Mouse (Mus musculus) forebrain, embryonic 11.5 days (tissue): ENCODE results near the gene Rab6b. TPM values are rescaled to one million over a fixed set of nuclear protein-coding genes. Genes with fewer than 3 reads are reported as not detected.

Source experiments
- ATAC-seq: fragments of 200-750 bp; cut with Nextera tagmentation; replicated peaks from 2 replicates; pipeline ENCODE4 v1.8.0; 2017; ENCODE audit warnings: moderate TSS enrichment; ENCODE audit not compliant: low FRiP score
- DNase-seq: peaks from one replicate; pipeline ENCODE4 v3.0.0-alpha.2; 2017; ENCODE audit warnings: low spot score
- H3K27ac ChIP-seq: fragments of 300-500 bp; sonication (generic); 2 replicates; pipeline ENCODE4 v1.5.1; 2014; ENCODE audit warnings: low read depth, low read length
- H3K27me3 ChIP-seq: fragments of 300-500 bp; sonication (generic); 2 replicates; pipeline ENCODE4 v1.6.1; 2014; ENCODE audit warnings: mild to moderate bottlenecking, low read length, mixed read lengths; ENCODE audit not compliant: control insufficient read depth, insufficient read depth
- H3K36me3 ChIP-seq: fragments of 300-500 bp; sonication (generic); 2 replicates; pipeline ENCODE4 v1.6.1; 2014; ENCODE audit warnings: mild to moderate bottlenecking, low read length, moderate library complexity, mixed read lengths; ENCODE audit not compliant: control insufficient read depth, insufficient read depth
- H3K4me1 ChIP-seq: fragments of 300-500 bp; sonication (generic); replicated peaks from 2 replicates; pipeline ENCODE4 v1.6.1; 2014; ENCODE audit warnings: low read length, mixed read lengths; ENCODE audit not compliant: control insufficient read depth, insufficient read depth
- H3K4me2 ChIP-seq: fragments of 300-500 bp; sonication (generic); 2 replicates; pipeline ENCODE4 v1.6.1; 2014; ENCODE audit warnings: low read depth, mild to moderate bottlenecking, low read length, moderate library complexity, mixed read lengths; ENCODE audit not compliant: severe bottlenecking
- H3K4me3 ChIP-seq: fragments of 300-500 bp; sonication (generic); 2 replicates; pipeline ENCODE4 v1.5.1; 2014; ENCODE audit warnings: low read depth, low read length
- H3K9ac ChIP-seq: fragments of 300-500 bp; sonication (generic); 2 replicates; pipeline ENCODE4 v1.6.1; 2014; ENCODE audit warnings: low read length
- H3K9me3 ChIP-seq: fragments of 300-500 bp; sonication (generic); 2 replicates; pipeline ENCODE4 v1.6.1; 2016; ENCODE audit warnings: low read length, mixed read lengths; ENCODE audit not compliant: control insufficient read depth
- WGBS: fragments of 180-500 bp; shearing (Covaris S2); extraction: QIAGEN DNeasy Blood & Tissue Kit; methylation state at CpG from one replicate; pipeline ENCODE4 v1.1.7; 2014; 5-methylcytosine and 5-hydroxymethylcytosine counted together
- polyA plus RNA-seq: library from polyadenylated mRNA; unstranded; fragments of >200 nt; fragmentation: Nextera tagmentation; extraction: Ambion mirVana; gene quantifications from 2 replicates; pipeline ENCODE4 v1.2.1, GENCODE M21; 2014

Rab6b gene
- polyA plus RNA-seq, 1 experiment from 2014 or later: 12.5 TPM

DNA sequence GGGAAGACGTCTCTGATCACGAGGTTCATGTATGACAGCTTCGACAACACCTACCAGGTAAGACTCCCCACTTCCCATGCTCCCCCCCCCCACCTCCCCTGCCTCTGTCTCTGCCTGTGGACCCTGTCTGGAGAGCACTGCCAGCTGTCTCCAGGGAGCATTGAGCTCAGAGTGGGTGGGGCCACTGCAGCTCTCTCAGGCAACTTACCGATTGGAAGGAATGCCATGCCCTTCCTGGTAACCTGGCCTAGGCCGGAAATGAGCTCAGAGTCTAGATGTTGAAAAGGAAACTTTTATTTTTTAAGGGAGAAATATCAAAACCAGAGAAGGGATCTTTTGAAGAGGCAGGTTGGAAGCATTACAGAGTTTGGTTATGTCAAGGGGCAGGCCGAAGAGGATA, 28.8 kb downstream of the Rab6b start:
- Histone ChIP-seq H3K9ac (no peak overlapping the region), H3K9me3 (no peaks in the 10 kb centered on the region), H3K4me1 (peaks cover 5% of the 10 kb centered on the region; the same call in 1 of the 2 replicates), H3K4me3 (no peak overlapping the region), H3K36me3 (no peaks in the 10 kb centered on the region), H3K27me3 (no peaks in the 10 kb centered on the region), H3K27ac (no peak overlapping the region), H3K4me2 (no peak overlapping the region)
- whole genome bisulfite sequencing: 90% methylated on average over 6 of the region's 6 CpGs
- ATAC-seq (no peak), DNase-seq (no peak)

DNA sequence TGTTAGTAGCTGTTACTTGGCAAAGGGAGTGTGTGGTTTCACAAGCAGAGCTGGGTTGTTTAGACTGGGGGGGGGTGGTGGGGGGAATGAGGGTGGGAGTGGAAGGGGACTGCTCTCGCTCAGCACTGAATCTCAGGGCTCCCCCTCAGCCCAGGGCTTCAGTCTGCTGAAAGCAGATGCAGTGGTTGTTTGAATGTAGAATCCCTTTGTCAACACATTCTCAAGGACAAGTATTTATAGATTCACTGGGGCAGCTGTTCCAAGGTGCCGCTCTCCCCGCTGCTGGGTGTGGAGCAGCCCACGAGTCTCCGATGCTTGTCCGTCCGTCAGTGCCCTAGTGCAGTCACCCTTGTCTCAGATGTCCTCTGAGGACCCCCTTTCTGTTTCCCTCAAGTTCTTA, 29.7 kb downstream of the Rab6b start:
- Histone ChIP-seq H3K27me3 (no peaks in the 10 kb centered on the region), H3K9ac (no peak overlapping the region), H3K4me2 (no peak overlapping the region), H3K36me3 (no peaks in the 10 kb centered on the region), H3K4me1 (peaks cover 8% of the 10 kb centered on the region; the same call in 1 of the 2 replicates), H3K4me3 (no peak overlapping the region), H3K27ac (no peak overlapping the region), H3K9me3 (no peaks in the 10 kb centered on the region)
- WGBS: 93% methylated on average over 7 of the region's 7 CpGs
- ATAC-seq: no peak
- no peak for DNase-seq

GRCm38 (mm10) chr9:103143881-103144280, 32.3 kb downstream of the Rab6b start:
- Histone ChIP-seq H3K27ac (no peak overlapping the region), H3K9ac (no peak overlapping the region), H3K4me2 (no peak overlapping the region), H3K27me3 (no peaks in the 10 kb centered on the region), H3K36me3 (no peaks in the 10 kb centered on the region), H3K4me1 (peaks cover 16% of the 10 kb centered on the region; the same call in 1 of the 2 replicates), H3K4me3 (no peak overlapping the region), H3K9me3 (no peaks in the 10 kb centered on the region)
- DNase-seq: no peak
- no peak for ATAC-seq
- 80% methylated on average over 4 of the region's 4 CpGs for WGBS

DNA sequence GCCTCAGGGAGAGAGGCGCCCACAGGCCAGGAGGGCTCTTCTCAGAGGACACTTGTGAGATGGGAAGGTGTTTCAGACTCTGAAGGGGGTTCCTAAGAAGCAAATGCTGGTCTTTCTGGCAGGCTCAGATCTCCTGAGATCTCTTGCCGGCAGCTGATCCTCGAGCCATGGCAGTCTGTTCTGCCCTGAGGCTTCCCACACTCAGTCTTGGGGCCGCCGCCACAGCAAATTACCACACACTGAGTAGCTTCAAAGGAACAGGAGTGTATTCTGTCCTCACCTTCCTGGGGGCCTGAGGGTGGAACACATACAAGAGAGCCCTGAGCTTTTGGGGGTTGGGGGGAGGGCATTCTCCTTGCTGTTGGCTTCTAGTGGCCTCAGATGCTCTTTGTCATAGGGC, 33.8 kb downstream of the Rab6b start:
- peak overlapping the region; percentile 41; the same call in 1 of the 2 replicates for H3K27ac ChIP-seq
- no peaks in the 10 kb centered on the region for H3K36me3 ChIP-seq
- no peaks in the 10 kb centered on the region for H3K9me3 ChIP-seq
- peak overlapping the region; percentile 29 for H3K9ac ChIP-seq
- no peaks in the 10 kb centered on the region for H3K27me3 ChIP-seq
- ATAC-seq (no peak), DNase-seq (no peak)
- no peak overlapping the region for H3K4me2 ChIP-seq
- H3K4me1 ChIP-seq: peaks cover 16% of the 10 kb centered on the region; the same call in 1 of the 2 replicates
- H3K4me3 ChIP-seq: no peak overlapping the region
- 52% methylated on average over 5 of the region's 5 CpGs for WGBS

DNA sequence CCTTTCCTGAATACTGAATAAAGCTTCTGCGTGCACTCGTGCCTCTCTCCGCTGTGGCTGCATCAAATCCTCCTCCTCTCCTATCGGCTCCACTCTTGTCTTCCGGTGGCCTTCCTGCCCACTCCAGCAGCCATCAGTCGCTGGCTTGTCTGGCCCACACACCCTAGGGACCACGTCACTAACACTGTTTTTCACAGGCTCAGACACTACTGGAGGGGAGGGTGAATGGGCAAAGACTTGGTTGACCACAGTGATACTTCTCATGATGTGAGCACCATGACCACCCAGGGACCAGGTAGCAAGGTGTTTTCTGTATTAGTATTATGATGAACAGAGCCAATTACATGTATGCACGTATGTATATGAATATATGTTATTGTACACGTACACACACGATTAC, 34.7 kb downstream of the Rab6b start:
- 76% methylated on average over 10 of the region's 10 CpGs for WGBS

GRCm38 (mm10) chr9:103146703-103147102, 35.1 kb downstream of the Rab6b start:
- DNase-seq: peak; percentile 64
- Histone ChIP-seq H3K36me3 (no peaks in the 10 kb centered on the region), H3K4me2 (no peak overlapping the region; the same call in 1 of the 2 replicates), H3K4me3 (no peak overlapping the region), H3K9ac (no peak overlapping the region), H3K9me3 (no peaks in the 10 kb centered on the region), H3K27me3 (no peaks in the 10 kb centered on the region), H3K4me1 (peaks cover 16% of the 10 kb centered on the region; the same call in 1 of the 2 replicates), H3K27ac (peak overlapping the region; percentile 51)
- peak; percentile 91 for ATAC-seq
- 21% methylated on average over 9 of the region's 9 CpGs for WGBS

More for the DNA sequence above, 34.7 kb downstream of the Rab6b start:
- no peak overlapping the region; the same call in 1 of the 2 replicates for H3K9ac ChIP-seq
- no peak overlapping the region for H3K4me3 ChIP-seq
- ATAC-seq (peak; percentile 53), DNase-seq (no peak)
- H3K36me3 ChIP-seq: no peaks in the 10 kb centered on the region
- H3K27ac ChIP-seq: peak overlapping the region; percentile 51
- H3K4me2 ChIP-seq: no peak overlapping the region
- peaks cover 16% of the 10 kb centered on the region; the same call in 1 of the 2 replicates for H3K4me1 ChIP-seq
- H3K27me3 ChIP-seq: no peaks in the 10 kb centered on the region
- no peaks in the 10 kb centered on the region for H3K9me3 ChIP-seq

DNA sequence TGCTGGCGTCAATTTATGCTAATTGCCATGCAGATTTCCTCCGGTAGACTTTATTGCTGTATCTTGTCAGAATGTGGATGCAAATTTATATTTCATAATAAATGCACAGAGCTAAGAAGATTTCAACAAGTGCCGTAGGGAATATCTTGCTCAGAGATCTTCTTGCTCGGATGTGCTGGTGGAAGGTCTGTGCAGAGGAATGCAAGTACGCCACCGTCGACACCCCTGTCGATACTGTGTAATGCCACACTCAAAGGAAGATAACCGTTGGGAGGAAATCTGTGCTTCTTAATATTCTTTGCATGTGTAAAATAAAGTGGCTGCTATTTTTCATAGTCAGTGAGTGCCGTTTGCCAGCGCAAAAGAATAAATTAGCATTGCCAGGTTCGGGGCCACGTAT, 35.5 kb downstream of the Rab6b start:
- no peak overlapping the region; the same call in 1 of the 2 replicates for H3K4me2 ChIP-seq
- DNase-seq (no peak), ATAC-seq (no peak)
- H3K27ac ChIP-seq: peak overlapping the region; percentile 51
- no peaks in the 10 kb centered on the region for H3K9me3 ChIP-seq
- 62% methylated on average over 13 of the region's 13 CpGs for WGBS
- H3K4me1 ChIP-seq: peaks cover 16% of the 10 kb centered on the region; the same call in 1 of the 2 replicates
- no peak overlapping the region for H3K9ac ChIP-seq
- H3K27me3 ChIP-seq: no peaks in the 10 kb centered on the region
- no peak overlapping the region for H3K4me3 ChIP-seq
- H3K36me3 ChIP-seq: no peaks in the 10 kb centered on the region

- Histone ChIP-seq H3K27me3 (no peaks in the 10 kb centered on the region), H3K4me1 (peaks cover 16% of the 10 kb centered on the region; the same call in 1 of the 2 replicates), H3K9ac (no peak overlapping the region), H3K27ac (no peak overlapping the region), H3K4me2 (no peak overlapping the region), H3K36me3 (no peaks in the 10 kb centered on the region), H3K4me3 (no peak overlapping the region), H3K9me3 (no peaks in the 10 kb centered on the region)
- DNase-seq (no peak), ATAC-seq (no peak)
- 94% methylated on average over 12 of the region's 12 CpGs for WGBS
Measured at GRCm38 (mm10) chr9:103149074-103149799, 37.6 kb downstream of the Rab6b start.

DNA sequence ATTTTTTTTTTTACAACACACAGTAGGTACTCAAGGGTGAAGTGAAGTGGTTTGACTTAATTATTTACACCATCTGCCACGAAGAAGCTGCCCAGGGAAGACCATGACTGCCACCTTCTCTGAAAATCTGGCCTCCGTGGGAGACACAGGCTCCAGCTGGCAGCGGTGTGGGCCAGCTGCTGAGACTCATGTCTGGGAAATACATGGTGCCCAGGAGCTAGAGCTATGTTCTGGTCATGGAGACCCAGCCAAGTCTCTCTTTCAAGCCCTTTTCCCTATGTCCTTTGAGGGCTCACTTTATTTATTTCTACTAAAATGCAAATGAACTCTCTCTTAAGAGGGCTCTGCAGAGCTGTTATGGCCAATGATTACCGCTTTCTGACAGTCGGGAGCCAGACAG, 41.7 kb downstream of the Rab6b start:
- H3K27ac ChIP-seq: no peak overlapping the region
- DNase-seq (no peak), ATAC-seq (no peak)
- H3K4me3 ChIP-seq: no peak overlapping the region
- no peaks in the 10 kb centered on the region for H3K9me3 ChIP-seq
- H3K9ac ChIP-seq: no peak overlapping the region
- no peaks in the 10 kb centered on the region for H3K27me3 ChIP-seq
- no peaks in the 10 kb centered on the region for H3K36me3 ChIP-seq
- H3K4me1 ChIP-seq: 0 out of 2 replicates have a peak, but pooled peaks cover under 1% of the 10 kb centered on the region
- H3K4me2 ChIP-seq: no peak overlapping the region
- 85% methylated on average over 5 of the region's 5 CpGs for WGBS
